Mouse (Mus musculus) urinary bladder, postnatal 4 days (tissue): ENCODE results near the gene Timm8b.
"Not testable (repeated sequence)": the region's sequence is repeated elsewhere in the genome, so short reads cannot be mapped to it uniquely, and the experiment has no call there.

Experiments used
- DNase-seq, 2 experiments: peaks; one replicate each; pipeline ENCODE4 v3.0.0; 2021 to 2022; ENCODE audit warnings: low spot score in 2 of 2

Gene Timm8b

GRCm38 (mm10) chr9:50602055-50602845 lies 1.5 kb upstream of the Timm8b start:
- DNase-seq, result no peak

- no peak for DNase-seq
Measured at GRCm38 (mm10) chr9:50603998-50604324, 251 bp downstream of the Timm8b start.

GRCm38 (mm10) chr9:50604338-50604737 lies 628 bp downstream of the Timm8b start:
- DNase-seq, result no peak

- no peak for DNase-seq
Measured at GRCm38 (mm10) chr9:50612115-50612514, 8.4 kb downstream of the Timm8b start.

- DNase-seq, result no peak
Measured at GRCm38 (mm10) chr9:50616161-50616560, 12.5 kb downstream of the Timm8b start.

GRCm38 (mm10) chr9:50616766-50617603 lies 13.3 kb downstream of the Timm8b start, which contains the start of the genes Pih1d2 and Nkapd1:
TSS of gene Pih1d2 (plus strand) at chr9:50617321.
TSS of gene Nkapd1 (minus strand) at chr9:50617464.
- DNase-seq, result peak; percentile 83 to 85

GRCm38 (mm10) chr9:50617794-50618330 lies 14.2 kb downstream of the Timm8b start:
- DNase-seq, result no peak

GRCm38 (mm10) chr9:50630903-50631302 lies 27.2 kb downstream of the Timm8b start:
- DNase-seq, result not testable (repeated sequence)

- no peak for DNase-seq
Measured at GRCm38 (mm10) chr9:50632016-50632688, 28.4 kb downstream of the Timm8b start.

- DNase-seq, result no peak
Measured at GRCm38 (mm10) chr9:50633059-50633458, 29.3 kb downstream of the Timm8b start.

GRCm38 (mm10) chr9:50634270-50634669 lies 30.6 kb downstream of the Timm8b start:
- no peak for DNase-seq

GRCm38 (mm10) chr9:50646826-50647370 lies 43.2 kb downstream of the Timm8b start:
- no peak for DNase-seq

GRCm38 (mm10) chr9:50650503-50650902 lies 46.8 kb downstream of the Timm8b start:
- no peak for DNase-seq
